Mouse (Mus musculus): ENCODE results near the gene Lmo4. TPM values are rescaled to one million over a fixed set of nuclear protein-coding genes. Genes with fewer than 3 reads are reported as not detected.

The Lmo4 gene
- 65.3 to 118 TPM (median 104 TPM) in 3 replicates for total RNA-seq (2017)

DNA sequence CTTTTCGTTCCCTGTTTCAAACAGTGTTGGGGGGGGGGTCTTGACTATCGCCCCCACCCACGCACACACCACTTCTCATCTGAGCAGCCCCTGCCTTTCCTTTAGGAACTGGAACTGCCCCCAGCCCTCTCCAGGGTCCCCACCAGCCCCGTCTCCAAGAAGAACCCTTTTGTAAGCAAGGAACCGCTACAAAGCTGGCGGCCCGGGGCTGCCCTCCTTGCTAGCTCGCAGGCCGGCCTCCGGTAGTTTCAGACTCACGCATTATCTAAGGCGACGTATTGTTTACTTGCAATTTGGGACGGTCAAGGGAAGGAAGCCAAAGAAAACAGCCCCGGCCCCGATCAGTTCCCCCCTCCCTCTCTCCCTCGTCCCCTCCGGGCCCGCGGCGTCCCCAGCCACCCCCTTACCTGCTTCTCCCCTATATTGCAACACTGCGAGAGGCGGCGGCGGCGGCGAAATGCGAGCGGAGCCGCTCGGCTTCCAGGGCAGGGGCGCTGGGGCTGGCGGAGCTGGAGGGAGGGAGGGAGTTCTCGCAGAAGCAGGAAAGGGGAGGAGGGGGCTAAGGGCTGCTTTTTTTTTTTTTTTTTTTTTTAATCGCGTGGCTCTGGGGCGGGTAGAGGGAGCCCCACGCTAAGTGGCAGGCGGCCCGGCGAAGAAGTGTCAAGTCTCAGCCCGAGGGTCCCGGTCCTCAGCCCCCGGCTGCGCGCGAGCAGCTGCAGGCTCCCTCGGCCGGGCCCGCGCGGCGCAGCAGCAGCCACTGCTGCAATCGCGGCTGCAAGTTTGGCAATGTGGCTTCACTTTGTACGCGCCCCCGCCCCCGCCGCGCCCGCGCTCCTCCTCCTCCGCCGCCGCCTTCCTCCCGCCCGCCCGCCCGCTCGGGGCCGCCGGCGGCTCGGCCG is at the start of gene Lmo4:
TSS of gene Lmo4 (minus strand) at position 808 of the 899 bp plus-strand sequence.
- 0 out of 2 replicates have a peak, but pooled peaks have one; percentile 23 for ATAC-seq (replicated peaks; ENCODE audit: insufficient number of reproducible peaks, low FRiP score, low TSS enrichment, poor library complexity, severe bottlenecking)

DNA sequence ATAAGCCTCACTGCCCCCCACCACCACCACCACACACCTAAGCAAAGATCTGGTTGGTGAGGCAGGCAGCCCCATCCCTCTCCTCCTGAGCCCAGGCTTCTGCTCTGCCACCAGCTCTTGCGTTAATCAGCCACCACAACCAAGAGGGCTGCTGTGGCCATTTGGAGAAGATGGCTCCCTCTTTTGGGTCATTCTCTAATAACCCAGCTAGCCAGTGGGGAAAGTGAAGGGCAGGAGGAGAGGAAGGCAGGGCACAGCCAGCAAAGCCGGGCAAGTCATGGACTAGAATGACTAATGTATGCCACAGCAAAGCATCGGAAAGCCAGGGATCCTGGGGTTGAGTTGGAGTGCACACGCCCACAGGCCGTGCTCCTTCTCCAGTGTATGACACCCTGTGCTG is 49.3 kb upstream of the Lmo4 start:
- no peak for ATAC-seq (replicated peaks; ENCODE audit: insufficient number of reproducible peaks, low FRiP score, low TSS enrichment, poor library complexity, severe bottlenecking)

- ATAC-seq (replicated peaks; ENCODE audit: insufficient number of reproducible peaks, low FRiP score, low TSS enrichment, poor library complexity, severe bottlenecking), result no peak
These were observed 48.0 kb upstream of the Lmo4 start for GRCm38 (mm10) chr3:144253018-144253417.

DNA sequence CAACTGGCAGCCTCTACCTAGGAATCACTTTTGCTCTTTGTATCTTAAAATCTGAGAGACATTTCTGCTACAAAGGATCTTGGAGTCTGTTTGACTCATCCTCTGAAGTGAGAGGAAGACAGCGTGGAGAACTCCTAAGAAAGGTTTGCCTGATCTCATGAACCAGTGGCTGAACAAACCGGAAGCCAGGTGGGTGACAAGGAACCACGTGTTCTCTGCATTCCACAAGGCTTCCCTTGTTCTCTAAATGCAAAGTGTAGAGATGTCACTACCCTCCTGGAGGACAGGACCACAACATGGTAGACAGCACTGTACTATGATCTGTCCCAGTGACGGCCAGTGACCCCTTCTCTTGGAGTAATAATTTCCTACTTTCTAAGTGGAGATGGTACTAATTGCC is 47.1 kb upstream of the Lmo4 start:
- no peak for ATAC-seq (replicated peaks; ENCODE audit: insufficient number of reproducible peaks, low FRiP score, low TSS enrichment, poor library complexity, severe bottlenecking)

- 0 out of 2 replicates have a peak, but pooled peaks have one; percentile 45 for ATAC-seq (replicated peaks; ENCODE audit: insufficient number of reproducible peaks, low FRiP score, low TSS enrichment, poor library complexity, severe bottlenecking)
These were observed 37.1 kb upstream of the Lmo4 start for GRCm38 (mm10) chr3:144242025-144242673.

DNA sequence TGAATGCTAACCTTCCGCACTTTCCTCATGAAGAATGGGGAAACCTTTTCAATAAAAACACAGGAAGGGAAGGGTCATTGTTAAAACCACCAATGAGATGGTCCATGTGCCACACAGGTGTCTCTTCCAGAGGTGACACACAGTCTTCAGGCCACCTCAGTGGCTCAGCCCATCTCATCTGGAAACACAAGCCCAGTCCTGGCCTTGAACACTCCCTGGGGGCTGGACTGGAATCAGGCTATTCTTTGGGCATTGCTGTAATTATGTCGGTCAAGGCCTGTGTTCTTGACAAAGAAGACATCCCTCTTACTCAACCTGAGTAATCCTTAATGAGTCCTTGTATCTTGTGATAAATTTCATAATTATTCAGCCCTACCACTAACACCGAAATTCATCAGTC is 36.1 kb upstream of the Lmo4 start:
- no peak for ATAC-seq (replicated peaks; ENCODE audit: insufficient number of reproducible peaks, low FRiP score, low TSS enrichment, poor library complexity, severe bottlenecking)

GRCm38 (mm10) chr3:144238482-144238881 is 33.5 kb upstream of the Lmo4 start:
- no peak for ATAC-seq (replicated peaks; ENCODE audit: insufficient number of reproducible peaks, low FRiP score, low TSS enrichment, poor library complexity, severe bottlenecking)

GRCm38 (mm10) chr3:144232347-144233008 is 27.5 kb upstream of the Lmo4 start:
- ATAC-seq (replicated peaks; ENCODE audit: insufficient number of reproducible peaks, low FRiP score, low TSS enrichment, poor library complexity, severe bottlenecking), result no peak

DNA sequence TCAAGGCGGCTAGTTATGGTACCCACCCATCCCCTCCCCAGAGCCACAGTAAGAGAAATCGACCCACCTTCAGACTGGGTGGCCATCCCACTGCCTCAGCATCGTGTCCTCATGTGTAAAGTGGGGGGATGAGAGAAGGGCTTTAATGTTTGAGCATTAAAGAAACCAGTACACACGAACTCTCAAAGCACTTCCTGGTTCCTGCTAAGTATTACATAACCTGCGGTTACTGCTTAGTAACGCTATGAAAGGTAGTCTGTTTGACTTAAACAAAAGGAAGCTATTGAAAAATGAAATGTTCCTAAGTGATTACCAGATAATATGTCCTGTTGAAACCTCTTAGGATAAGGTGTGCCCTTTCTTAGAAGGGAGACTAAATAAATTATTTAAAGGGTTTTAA is 26.9 kb upstream of the Lmo4 start:
- ATAC-seq (replicated peaks; ENCODE audit: insufficient number of reproducible peaks, low FRiP score, low TSS enrichment, poor library complexity, severe bottlenecking), result peak; percentile 66

DNA sequence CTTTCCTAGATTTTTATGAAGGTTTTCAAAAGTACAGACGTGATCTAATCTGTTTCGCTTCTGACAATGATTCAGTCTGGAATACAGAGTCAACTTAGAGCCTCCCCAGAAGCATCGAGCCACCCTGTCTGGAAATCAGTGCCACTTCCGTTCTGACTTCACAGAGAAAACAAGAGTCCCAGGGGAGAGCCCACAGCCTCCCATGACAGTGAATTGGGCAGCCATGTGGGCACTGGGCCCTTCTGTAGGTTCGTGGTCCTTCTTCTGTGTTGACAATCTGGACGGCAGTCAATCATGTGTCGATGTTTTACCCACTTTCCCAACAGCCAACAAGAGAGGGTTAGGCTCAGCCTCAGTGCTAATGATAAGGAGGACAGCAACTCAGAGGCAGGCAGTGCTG is 26.4 kb upstream of the Lmo4 start:
- ATAC-seq (replicated peaks; ENCODE audit: insufficient number of reproducible peaks, low FRiP score, low TSS enrichment, poor library complexity, severe bottlenecking), result 0 out of 2 replicates have a peak, but pooled peaks have one; percentile 21

GRCm38 (mm10) chr3:144230016-144230415 is 25.0 kb upstream of the Lmo4 start:
- ATAC-seq (replicated peaks; ENCODE audit: insufficient number of reproducible peaks, low FRiP score, low TSS enrichment, poor library complexity, severe bottlenecking), result no peak

- ATAC-seq (replicated peaks; ENCODE audit: insufficient number of reproducible peaks, low FRiP score, low TSS enrichment, poor library complexity, severe bottlenecking), result no peak
These were observed 24.3 kb upstream of the Lmo4 start for GRCm38 (mm10) chr3:144229312-144229711.

GRCm38 (mm10) chr3:144225456-144226240 is 20.6 kb upstream of the Lmo4 start:
- ATAC-seq (replicated peaks; ENCODE audit: insufficient number of reproducible peaks, low FRiP score, low TSS enrichment, poor library complexity, severe bottlenecking), result no peak

DNA sequence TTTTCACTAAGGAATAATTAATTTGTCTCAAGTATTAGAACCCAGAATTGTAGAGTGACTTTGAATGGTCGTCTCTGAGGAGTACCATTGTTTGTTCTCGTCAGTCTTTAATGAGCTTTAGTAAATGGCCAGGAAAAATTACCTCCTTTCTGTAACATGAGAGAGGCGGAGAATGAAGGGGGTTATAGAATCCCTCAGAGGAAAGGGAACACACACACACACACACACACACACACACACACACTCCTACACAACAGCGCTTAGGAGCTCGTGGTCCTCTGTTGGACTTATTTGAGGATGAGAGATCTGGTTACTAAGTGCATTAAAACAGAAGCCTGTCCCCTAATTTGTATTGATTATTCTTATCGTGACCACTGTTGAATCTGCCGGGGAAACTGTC is 19.6 kb upstream of the Lmo4 start:
- no peak for ATAC-seq (replicated peaks; ENCODE audit: insufficient number of reproducible peaks, low FRiP score, low TSS enrichment, poor library complexity, severe bottlenecking)

DNA sequence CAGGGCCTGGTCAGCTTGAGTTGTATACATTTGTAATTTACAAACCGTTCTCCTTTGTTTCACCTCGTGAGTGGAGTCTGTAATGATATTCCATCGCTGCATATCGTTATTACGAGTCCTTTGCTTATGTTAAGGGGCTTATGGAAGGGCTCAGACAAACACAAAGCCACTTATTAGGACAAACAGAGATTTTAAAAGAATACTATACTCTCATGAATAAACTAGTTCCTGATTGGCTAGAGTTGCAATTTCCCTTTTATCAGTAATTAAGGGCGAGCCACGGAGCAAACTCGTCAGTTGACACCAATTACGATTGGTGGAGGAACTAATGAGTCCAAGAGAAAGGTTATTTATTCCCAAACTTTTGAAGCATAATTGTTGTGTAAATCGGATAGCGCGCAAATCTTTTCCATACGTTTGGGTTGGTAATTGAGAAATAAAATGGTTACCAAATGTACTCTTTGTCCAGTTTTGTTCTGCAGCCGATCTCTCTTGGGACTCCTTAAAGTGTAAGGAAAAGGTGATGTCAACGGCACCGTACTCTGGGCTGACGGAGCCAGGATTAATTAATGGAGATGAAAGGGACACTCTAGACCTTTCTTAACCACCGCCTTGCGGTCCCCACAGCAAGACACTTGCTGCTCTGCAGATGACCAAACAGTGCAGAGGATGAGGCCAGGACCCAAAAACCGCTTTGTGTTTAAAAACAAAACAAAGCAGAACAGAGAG is 18.5 kb upstream of the Lmo4 start:
- ATAC-seq (replicated peaks; ENCODE audit: insufficient number of reproducible peaks, low FRiP score, low TSS enrichment, poor library complexity, severe bottlenecking), result no peak

- no peak for ATAC-seq (replicated peaks; ENCODE audit: insufficient number of reproducible peaks, low FRiP score, low TSS enrichment, poor library complexity, severe bottlenecking)
These were observed 17.4 kb upstream of the Lmo4 start for GRCm38 (mm10) chr3:144222381-144222780.

- peak; percentile 22; the same call in 1 of the 2 replicates for ATAC-seq (replicated peaks; ENCODE audit: insufficient number of reproducible peaks, low FRiP score, low TSS enrichment, poor library complexity, severe bottlenecking)
These were observed 2.5 kb upstream of the Lmo4 start for GRCm38 (mm10) chr3:144207498-144207897.

DNA sequence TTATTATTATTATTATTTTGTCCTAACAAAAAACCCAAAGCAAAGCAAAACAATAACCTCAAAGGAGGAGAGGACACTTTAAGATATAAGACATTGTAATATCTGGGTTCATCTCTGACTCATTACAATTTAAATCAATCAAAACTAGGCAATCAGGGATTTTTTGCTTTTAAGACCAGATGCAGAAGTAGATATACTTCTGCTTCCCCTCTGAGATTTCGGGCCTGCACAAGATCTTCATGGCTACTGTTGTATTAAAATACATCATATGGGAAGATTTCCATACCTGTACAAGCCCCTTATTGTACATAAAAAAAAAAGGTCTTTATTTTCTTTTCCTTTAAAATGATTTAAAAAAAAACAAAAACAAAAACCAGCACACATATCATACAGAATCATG is 1.9 kb upstream of the Lmo4 start:
- ATAC-seq (replicated peaks; ENCODE audit: insufficient number of reproducible peaks, low FRiP score, low TSS enrichment, poor library complexity, severe bottlenecking), result no peak

Data from monocyte, adult 5-6 weeks (primary cell).